Mouse (Mus musculus) forebrain, embryonic 12.5 days (tissue): ENCODE data around the gene Sec31a. TPM values are rescaled to one million over a fixed set of nuclear protein-coding genes. Genes with fewer than 3 reads are reported as not detected.

Experiments used
- ATAC-seq: fragments of 200-750 bp; cut with Nextera tagmentation; 2 replicates; pipeline ENCODE4 v1.8.0; 2017; ENCODE audit warnings: moderate TSS enrichment; ENCODE audit not compliant: low FRiP score
- H3K27ac ChIP-seq: fragments of 300-500 bp; sonication (generic); 2 replicates; pipeline ENCODE4 v1.5.1; 2016; ENCODE audit warnings: mild to moderate bottlenecking
- H3K27me3 ChIP-seq: fragments of 300-500 bp; sonication (generic); 2 replicates; pipeline ENCODE4 v1.6.1; 2016; ENCODE audit warnings: mild to moderate bottlenecking
- H3K36me3 ChIP-seq: fragments of 300-500 bp; sonication (generic); replicated peaks from 2 replicates; pipeline ENCODE4 v1.6.1; 2016; ENCODE audit warnings: mild to moderate bottlenecking
- H3K4me1 ChIP-seq: fragments of 300-500 bp; sonication (generic); 2 replicates; pipeline ENCODE4 v1.6.1; 2016
- H3K4me2 ChIP-seq: fragments of 300-500 bp; sonication (generic); 2 replicates; pipeline ENCODE4 v1.6.1; 2016; ENCODE audit warnings: mild to moderate bottlenecking, moderate library complexity
- H3K4me3 ChIP-seq: fragments of 300-500 bp; sonication (generic); replicated peaks from 2 replicates; pipeline ENCODE4 v1.5.1; 2016; ENCODE audit warnings: mild to moderate bottlenecking
- H3K9ac ChIP-seq: fragments of 300-500 bp; sonication (generic); 2 replicates; pipeline ENCODE4 v1.6.1; 2016; ENCODE audit warnings: mild to moderate bottlenecking
- H3K9me3 ChIP-seq: fragments of 300-500 bp; sonication (generic); 2 replicates; pipeline ENCODE4 v1.6.1; 2016
- WGBS: fragments of 180-500 bp; shearing (Covaris S2); methylation state at CpG from one replicate; pipeline ENCODE4 v1.1.7; 2016; 5-methylcytosine and 5-hydroxymethylcytosine counted together
- polyA plus RNA-seq: library from polyadenylated mRNA; unstranded; fragments of >200 nt; fragmentation: Nextera tagmentation; extraction: Ambion mirVana; gene quantifications from 2 replicates; pipeline ENCODE4 v1.2.1, GENCODE M21; 2016

The Sec31a gene
- polyA plus RNA-seq, 1 experiment from 2014 or later = 96.3 TPM

DNA sequence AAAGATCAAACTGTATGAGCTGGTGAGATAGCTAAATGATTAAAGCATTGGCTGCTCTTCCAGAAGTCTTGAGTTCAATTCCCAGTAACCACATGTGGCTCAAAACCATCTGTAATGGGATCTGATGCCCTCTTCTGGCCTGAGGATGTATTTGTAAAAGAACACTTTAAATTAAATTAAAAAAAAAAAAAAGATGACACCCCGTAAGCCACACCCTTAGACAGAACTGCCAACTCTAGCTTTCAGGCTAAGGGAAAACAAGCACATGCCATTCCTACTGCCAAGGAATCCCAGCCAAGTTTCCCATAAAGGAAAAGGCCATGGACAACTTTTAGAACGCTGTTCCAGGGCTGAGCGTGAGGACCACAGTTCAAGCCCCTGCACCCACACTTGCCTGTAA, 22.4 kb downstream of the Sec31a start:
- Histone ChIP-seq H3K27ac (no peak overlapping the region), H3K9ac (no peak overlapping the region), H3K9me3 (no peaks in the 10 kb centered on the region), H3K4me1 (no peaks in the 10 kb centered on the region), H3K27me3 (no peaks in the 10 kb centered on the region), H3K4me3 (no peak overlapping the region), H3K4me2 (no peak overlapping the region), H3K36me3 (peaks cover 84% of the 10 kb centered on the region)
- WGBS = 94% methylated on average over 3 of the region's 3 CpGs
- ATAC-seq = no peak

DNA sequence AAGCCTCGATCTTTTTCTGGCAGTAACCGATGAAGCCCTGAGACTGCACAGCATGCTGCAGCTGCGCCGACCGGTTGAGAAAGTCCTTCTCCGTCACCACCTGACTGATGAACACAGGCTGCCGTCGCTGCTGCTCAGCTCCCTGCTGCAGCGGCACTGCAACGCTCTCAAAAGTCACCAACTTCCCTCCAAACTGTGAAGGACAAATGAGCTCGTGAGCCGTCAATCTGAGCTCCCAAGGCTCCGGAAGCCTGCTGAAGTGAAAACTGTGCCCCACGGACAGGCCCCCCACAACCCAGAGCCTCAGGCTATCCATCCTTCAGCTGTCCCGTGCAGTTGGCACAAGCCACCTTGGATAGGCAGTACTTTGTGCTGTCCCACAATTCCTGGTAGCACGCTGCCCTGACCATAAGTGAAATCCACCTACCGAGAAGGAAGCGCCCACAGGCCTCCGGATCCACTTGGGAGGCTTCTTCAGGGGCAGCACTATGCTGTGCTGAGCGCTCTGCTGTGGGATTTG, 23.5 kb downstream of the Sec31a start:
- H3K4me1 ChIP-seq = no peaks in the 10 kb centered on the region
- H3K27me3 ChIP-seq = no peaks in the 10 kb centered on the region
- H3K36me3 ChIP-seq = peaks cover 82% of the 10 kb centered on the region
- H3K27ac ChIP-seq = no peak overlapping the region
- H3K4me2 ChIP-seq = no peak overlapping the region
- ATAC-seq = no peak
- H3K9ac ChIP-seq = no peak overlapping the region
- H3K4me3 ChIP-seq = no peak overlapping the region
- H3K9me3 ChIP-seq = no peaks in the 10 kb centered on the region
- whole genome bisulfite sequencing = 92% methylated on average over 20 of the region's 20 CpGs

DNA sequence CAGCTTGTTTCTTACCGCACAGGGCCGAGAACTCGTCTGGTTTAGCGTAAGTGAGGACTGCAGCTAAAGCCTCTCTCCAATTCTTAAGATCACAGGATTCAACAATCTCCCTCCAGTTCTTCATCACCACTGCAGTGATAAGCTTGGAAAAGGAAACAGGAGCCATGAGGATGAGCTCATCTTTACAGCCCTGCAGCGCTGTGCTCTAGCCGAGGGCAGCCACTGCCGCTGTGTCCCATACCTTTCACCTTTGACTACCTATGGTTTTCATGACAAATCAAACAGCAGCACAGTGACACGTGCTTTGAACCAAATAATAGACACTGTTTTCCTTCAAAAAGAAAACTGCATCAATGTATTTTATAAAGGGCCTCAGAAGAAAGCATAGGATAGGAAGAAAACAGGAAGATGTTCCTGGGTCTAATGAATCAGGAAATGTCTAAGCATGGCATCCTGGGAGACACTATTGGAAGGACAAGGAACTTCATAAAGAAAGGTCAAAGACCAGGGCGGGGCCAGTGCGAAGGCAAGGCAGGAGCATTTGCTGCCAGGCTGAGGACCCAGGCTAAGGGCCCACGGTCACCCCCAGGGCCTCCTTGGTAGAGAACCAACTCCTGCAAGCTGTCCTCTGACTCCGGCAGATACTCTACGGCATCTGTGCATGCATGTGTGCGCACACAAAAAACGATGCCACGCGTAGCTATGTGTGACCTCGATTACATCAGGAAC, 32.1 kb downstream of the Sec31a start:
- Histone ChIP-seq H3K4me3 (no peak overlapping the region), H3K27ac (no peak overlapping the region), H3K27me3 (no peaks in the 10 kb centered on the region), H3K36me3 (peaks cover 81% of the 10 kb centered on the region), H3K4me1 (no peaks in the 10 kb centered on the region), H3K4me2 (no peak overlapping the region), H3K9ac (no peak overlapping the region), H3K9me3 (no peaks in the 10 kb centered on the region)
- 93% methylated on average over 18 of the region's 18 CpGs for WGBS
- no peak for ATAC-seq

DNA sequence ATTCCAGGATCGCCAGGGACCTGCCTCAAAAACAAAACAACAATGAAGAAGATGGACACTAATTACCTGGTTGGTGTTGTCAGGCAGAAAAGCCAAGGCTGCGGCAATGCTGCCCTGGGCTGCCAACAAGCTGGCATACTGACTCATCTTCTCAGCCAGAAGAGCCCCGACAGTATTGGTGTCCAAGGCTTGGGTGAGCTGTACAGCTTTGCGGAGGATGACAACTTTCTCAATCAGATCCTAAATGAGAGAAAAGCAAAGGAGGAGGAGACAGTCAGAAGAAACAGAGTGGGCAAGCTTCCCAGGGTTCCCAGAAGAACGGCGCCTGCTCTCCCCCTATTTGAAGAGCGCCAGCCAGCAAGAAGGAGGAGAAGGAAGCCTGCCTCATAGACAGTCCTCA, 34.9 kb downstream of the Sec31a start:
- Histone ChIP-seq H3K9me3 (no peaks in the 10 kb centered on the region), H3K36me3 (peaks cover 95% of the 10 kb centered on the region), H3K4me3 (no peak overlapping the region), H3K4me1 (no peaks in the 10 kb centered on the region), H3K4me2 (no peak overlapping the region), H3K27ac (no peak overlapping the region), H3K27me3 (no peaks in the 10 kb centered on the region), H3K9ac (no peak overlapping the region)
- 93% methylated on average over 7 of the region's 7 CpGs for WGBS
- ATAC-seq = no peak

DNA sequence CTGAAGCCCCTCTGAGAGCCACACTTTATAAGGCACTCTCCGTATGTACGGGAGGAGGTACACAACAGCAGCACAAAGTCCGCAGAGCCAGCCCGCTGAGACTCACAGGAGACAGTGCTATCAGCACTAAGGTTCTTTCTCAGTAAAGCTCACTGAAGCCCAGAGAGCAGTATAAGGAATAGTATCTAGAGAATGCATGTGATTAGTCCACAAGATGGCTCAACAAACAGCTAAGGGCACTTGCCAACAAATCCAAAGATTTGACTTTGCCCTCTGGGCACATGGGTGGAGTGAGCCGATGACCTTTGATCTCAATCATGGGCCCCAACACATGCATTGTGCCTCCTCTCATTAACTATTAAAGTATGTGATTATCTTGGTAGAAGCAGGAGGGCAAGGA, 35.8 kb downstream of the Sec31a start:
- Histone ChIP-seq H3K27ac (no peak overlapping the region), H3K36me3 (peaks cover 91% of the 10 kb centered on the region), H3K4me2 (no peak overlapping the region), H3K9ac (no peak overlapping the region), H3K4me1 (no peaks in the 10 kb centered on the region), H3K27me3 (no peaks in the 10 kb centered on the region), H3K4me3 (no peak overlapping the region), H3K9me3 (no peaks in the 10 kb centered on the region)
- WGBS = 95% methylated on average over 5 of the region's 5 CpGs
- ATAC-seq = no peak

DNA sequence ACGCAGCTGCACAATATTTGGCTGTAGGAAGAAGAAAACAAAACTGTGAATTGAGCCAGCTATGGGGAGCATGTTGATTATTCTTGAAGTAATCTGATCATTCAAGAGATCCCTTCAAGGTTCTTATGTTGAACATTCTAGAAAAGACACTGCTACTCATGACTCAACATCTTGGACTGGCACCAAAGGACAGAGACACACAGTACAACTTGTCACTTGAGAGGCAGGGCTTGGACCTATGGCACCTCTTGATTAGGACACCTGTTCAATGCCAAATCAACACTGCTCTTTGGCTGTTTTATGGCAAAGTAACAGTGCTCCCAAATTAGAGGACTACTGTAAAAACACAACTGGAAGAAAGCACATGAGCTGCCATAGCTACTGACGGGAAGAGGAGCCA, 37.1 kb downstream of the Sec31a start:
- H3K9ac ChIP-seq = no peak overlapping the region
- no peaks in the 10 kb centered on the region for H3K4me1 ChIP-seq
- H3K4me2 ChIP-seq = no peak overlapping the region
- no peaks in the 10 kb centered on the region for H3K9me3 ChIP-seq
- ATAC-seq = no peak
- no peak overlapping the region for H3K27ac ChIP-seq
- no peak overlapping the region for H3K4me3 ChIP-seq
- no peaks in the 10 kb centered on the region for H3K27me3 ChIP-seq
- H3K36me3 ChIP-seq = peaks cover 93% of the 10 kb centered on the region
- WGBS = 93% methylated on average over 2 of the region's 2 CpGs

DNA sequence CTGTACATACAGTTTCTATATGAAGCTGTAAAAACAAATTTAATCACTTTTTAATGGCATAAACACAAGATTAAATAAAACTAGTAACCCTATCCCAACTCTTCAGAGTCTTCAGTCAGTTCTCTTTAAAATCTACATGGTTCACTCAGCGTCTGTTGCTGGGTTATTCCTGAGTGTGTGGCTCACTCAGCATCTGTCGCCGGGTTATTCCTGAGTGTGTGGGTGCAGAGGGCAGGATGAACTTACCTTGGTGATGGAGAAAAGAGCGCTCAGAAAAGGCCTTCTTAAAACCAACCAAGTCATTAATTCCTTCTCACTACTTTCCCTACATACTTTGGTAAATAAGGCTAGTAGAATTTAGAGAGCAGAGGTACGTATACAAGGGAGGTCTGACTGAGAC, 37.8 kb downstream of the Sec31a start:
- no peak overlapping the region for H3K9ac ChIP-seq
- 94% methylated on average over 5 of the region's 5 CpGs for WGBS
- ATAC-seq = no peak
- H3K27ac ChIP-seq = no peak overlapping the region
- peaks cover 90% of the 10 kb centered on the region for H3K36me3 ChIP-seq
- no peaks in the 10 kb centered on the region for H3K27me3 ChIP-seq
- H3K4me2 ChIP-seq = no peak overlapping the region
- H3K9me3 ChIP-seq = no peaks in the 10 kb centered on the region
- H3K4me3 ChIP-seq = no peak overlapping the region
- H3K4me1 ChIP-seq = no peaks in the 10 kb centered on the region

DNA sequence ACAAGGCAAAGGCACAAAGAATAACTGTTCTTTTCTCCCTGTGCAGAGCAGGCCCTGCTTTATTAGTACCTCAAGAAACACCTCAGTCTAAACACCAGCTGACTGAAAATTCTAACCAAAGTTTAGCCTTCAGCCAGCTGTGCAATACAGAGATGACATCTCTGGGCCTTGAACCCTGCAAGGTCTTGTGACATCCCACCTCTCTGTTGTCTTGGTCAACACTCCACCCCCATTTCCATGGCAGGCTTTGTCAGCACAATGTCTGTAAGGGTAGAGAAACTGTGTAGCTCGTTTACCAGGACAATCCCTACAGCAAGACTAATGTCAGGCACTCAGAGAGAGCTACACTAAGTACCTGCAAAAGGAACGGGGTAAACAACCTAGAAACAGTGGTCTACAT, 38.7 kb downstream of the Sec31a start:
- peaks cover 89% of the 10 kb centered on the region for H3K36me3 ChIP-seq
- WGBS = 79% methylated on average over 2 of the region's 2 CpGs
- H3K9me3 ChIP-seq = no peaks in the 10 kb centered on the region

DNA sequence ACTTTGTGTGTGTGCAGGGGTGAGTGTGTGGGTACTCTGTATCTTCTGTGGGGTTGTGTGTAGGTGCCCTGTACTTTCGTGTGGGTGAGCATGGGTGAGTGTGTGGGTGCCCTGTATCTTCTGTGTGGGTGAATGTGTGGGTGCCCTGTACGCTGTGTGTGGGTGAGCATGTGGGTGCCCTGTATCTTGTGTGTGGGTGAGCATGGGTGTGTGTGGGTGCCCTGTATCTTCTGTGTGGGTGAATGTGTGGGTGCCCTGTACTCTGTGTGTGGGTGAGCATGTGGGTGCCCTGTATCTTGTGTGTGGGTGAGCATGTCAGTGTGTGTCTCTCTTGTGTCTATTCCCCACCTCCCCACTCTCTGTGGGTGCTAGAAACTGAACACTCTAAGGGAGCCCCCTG, 41.3 kb downstream of the Sec31a start:
- WGBS = 87% methylated on average over 2 of the region's 2 CpGs
- peaks cover 78% of the 10 kb centered on the region for H3K36me3 ChIP-seq
- no peaks in the 10 kb centered on the region for H3K4me1 ChIP-seq
- ATAC-seq = no peak
- no peaks in the 10 kb centered on the region for H3K27me3 ChIP-seq
- no peak overlapping the region for H3K9ac ChIP-seq
- no peak overlapping the region for H3K4me2 ChIP-seq
- H3K9me3 ChIP-seq = no peaks in the 10 kb centered on the region
- no peak overlapping the region for H3K27ac ChIP-seq
- H3K4me3 ChIP-seq = no peak overlapping the region

More for the DNA sequence above, 38.7 kb downstream of the Sec31a start:
- no peak overlapping the region for H3K4me3 ChIP-seq
- no peaks in the 10 kb centered on the region for H3K4me1 ChIP-seq
- H3K9ac ChIP-seq = no peak overlapping the region
- ATAC-seq = no peak
- H3K27me3 ChIP-seq = no peaks in the 10 kb centered on the region
- no peak overlapping the region for H3K4me2 ChIP-seq
- H3K27ac ChIP-seq = no peak overlapping the region

DNA sequence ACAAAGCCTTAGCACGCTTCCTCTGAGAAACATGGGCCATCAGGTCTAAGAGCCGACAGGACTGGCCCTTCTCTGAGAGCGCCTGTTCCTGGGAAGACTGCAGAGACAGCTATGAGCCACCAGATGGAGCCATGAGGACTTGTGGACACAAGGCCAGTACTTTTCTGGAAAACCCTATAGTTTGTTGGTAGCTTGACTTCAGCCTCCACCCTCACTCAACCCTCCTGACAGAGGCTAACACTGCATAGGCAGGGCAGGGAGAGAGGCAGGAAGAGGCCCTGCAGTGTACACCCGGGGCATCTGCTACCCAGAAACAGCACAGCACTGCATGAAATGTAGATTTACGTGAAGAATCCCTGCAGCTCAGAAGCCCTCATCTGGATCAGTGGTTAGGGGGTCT, 42.1 kb downstream of the Sec31a start:
- Histone ChIP-seq H3K36me3 (peaks cover 74% of the 10 kb centered on the region), H3K27me3 (no peaks in the 10 kb centered on the region), H3K4me1 (no peaks in the 10 kb centered on the region), H3K9ac (no peak overlapping the region), H3K4me2 (no peak overlapping the region), H3K27ac (no peak overlapping the region), H3K4me3 (no peak overlapping the region), H3K9me3 (no peaks in the 10 kb centered on the region)
- 61% methylated on average over 5 of the region's 5 CpGs for WGBS
- ATAC-seq = no peak

DNA sequence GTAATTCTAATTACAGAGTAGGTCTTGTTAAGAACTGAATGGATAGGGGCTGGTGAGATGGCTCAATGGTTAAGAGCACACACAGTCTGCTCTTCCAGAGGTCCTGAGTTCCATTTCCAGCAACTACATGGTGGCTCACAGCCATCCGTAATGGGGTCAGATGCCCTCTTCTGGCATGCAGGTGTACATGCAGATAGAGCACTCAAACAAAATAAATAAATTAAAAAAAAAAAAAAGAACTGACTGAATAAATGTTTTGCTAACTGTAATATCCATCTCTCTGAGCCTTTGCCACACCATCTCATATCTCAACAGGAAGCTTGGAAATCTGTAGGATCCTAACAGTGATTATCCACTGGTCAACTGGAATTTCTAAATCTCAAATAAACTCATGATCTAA, 45.1 kb downstream of the Sec31a start:
- Histone ChIP-seq H3K27ac (no peak overlapping the region), H3K4me2 (no peak overlapping the region), H3K9me3 (no peaks in the 10 kb centered on the region), H3K27me3 (no peaks in the 10 kb centered on the region), H3K4me3 (no peak overlapping the region), H3K9ac (no peak overlapping the region), H3K36me3 (peaks cover 67% of the 10 kb centered on the region), H3K4me1 (no peaks in the 10 kb centered on the region)
- 46% methylated on average over 1 of the region's 1 CpGs for WGBS
- ATAC-seq = no peak

DNA sequence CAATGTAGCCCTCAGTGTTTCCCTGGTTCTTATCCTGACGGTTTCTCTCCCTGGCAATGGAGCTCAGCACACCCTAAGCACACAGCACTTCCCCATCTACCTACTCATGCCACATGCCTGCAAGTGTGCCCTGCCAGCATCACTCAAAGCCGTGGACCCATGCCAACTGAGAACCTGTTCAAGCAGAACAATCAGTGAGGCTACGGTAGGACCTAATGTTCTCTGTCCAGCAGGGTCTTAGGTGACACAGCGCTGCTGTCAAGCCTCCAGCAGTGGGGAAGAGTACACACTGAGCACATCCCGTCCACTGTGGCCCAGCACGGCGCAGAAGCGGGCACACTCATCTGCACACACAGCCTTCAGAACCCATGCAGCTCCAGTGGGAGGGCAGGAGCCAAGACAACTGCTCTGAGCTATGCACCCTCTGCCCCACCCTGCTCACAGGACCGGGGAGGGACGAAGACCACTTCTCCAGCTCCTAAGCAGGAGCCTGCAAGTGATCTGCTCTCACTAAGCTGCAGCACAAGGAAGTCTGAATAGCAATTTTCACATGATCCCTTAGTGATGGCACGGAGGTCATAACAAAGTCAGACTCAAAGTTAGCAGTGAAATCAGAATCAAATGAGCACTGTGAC, 46.1 kb downstream of the Sec31a start:
- Histone ChIP-seq H3K4me3 (no peak overlapping the region), H3K9ac (no peak overlapping the region), H3K27ac (no peak overlapping the region), H3K27me3 (no peaks in the 10 kb centered on the region), H3K4me1 (no peaks in the 10 kb centered on the region), H3K36me3 (peaks cover 70% of the 10 kb centered on the region), H3K9me3 (no peaks in the 10 kb centered on the region), H3K4me2 (no peak overlapping the region)
- ATAC-seq = no peak
- WGBS = 92% methylated on average over 11 of the region's 11 CpGs

DNA sequence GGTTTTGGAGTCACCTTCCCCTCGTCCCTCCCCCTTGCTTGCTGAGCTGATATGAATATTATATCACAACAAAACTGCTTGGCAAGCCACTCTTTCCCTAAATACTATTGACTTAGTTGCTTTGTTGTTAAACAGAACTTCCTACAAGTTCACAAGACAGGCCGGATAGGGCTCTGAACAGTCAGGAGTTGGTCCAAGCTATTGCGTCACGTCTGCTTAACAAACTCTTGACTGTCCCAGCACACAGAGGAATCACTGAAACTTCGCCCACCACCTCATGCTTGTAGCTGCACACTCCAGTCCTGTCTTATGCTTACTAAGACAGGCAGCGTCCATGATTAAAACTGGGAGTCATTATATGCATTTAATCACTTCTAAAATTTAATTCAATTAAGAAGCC, 46.9 kb downstream of the Sec31a start:
- Histone ChIP-seq H3K4me3 (no peak overlapping the region), H3K4me1 (no peaks in the 10 kb centered on the region), H3K27me3 (no peaks in the 10 kb centered on the region), H3K9ac (no peak overlapping the region), H3K4me2 (no peak overlapping the region), H3K36me3 (peaks cover 70% of the 10 kb centered on the region), H3K27ac (no peak overlapping the region), H3K9me3 (no peaks in the 10 kb centered on the region)
- no peak for ATAC-seq
- WGBS = 90% methylated on average over 6 of the region's 6 CpGs
